Mouse (Mus musculus): ENCODE measurements around the gene Trmu. TPM values are rescaled to one million over a fixed set of nuclear protein-coding genes. Genes with fewer than 3 reads are reported as not detected.
A peak's percentile ranks its signal among the peaks of the same experiment; 100 is the strongest.

Gene Trmu
- polyA plus RNA-seq, 1 experiment, result 10.4 TPM

- H3K79me2 ChIP-seq (ENCODE audit: control insufficient read depth, insufficient read depth), result no peaks in the 10 kb centered on the region
- no peak for TF ChIP-seq CEBPB (IDR thresholded peaks at IDR 0.05; ENCODE audit: low read depth)
- no peak for TF ChIP-seq CTCF (IDR thresholded peaks at IDR 0.05; ENCODE audit: control insufficient read depth, insufficient read depth, insufficient read length)
- peak; percentile 86 for TF ChIP-seq MAX (IDR thresholded peaks at IDR 0.05)
- peak; percentile 72 for TF ChIP-seq USF1 (IDR thresholded peaks at IDR 0.05; ENCODE audit: low read depth)
- TF ChIP-seq FOSL1 (IDR thresholded peaks at IDR 0.05; ENCODE audit: insufficient read depth, low read length, poor library complexity, severe bottlenecking), result no peak
- no peaks in the 10 kb centered on the region for H3K79me3 ChIP-seq (ENCODE audit: low read depth)
- H3ac ChIP-seq (ENCODE audit: control insufficient read depth, insufficient read length, low read depth), result no peak overlapping the region
- H3K4me3 ChIP-seq (ENCODE audit: insufficient read depth, poor library complexity, severe bottlenecking), result no peak overlapping the region
- H3K36me3 ChIP-seq (ENCODE audit: control insufficient read depth, insufficient read depth), result no peaks in the 10 kb centered on the region
- peaks cover 10% of the 10 kb centered on the region for H3K27me3 ChIP-seq (ENCODE audit: control insufficient read depth, insufficient read depth, insufficient read length)
These were observed 29.8 kb downstream of the Trmu start for GRCm38 (mm10) chr15:85908660-85909491.

DNA sequence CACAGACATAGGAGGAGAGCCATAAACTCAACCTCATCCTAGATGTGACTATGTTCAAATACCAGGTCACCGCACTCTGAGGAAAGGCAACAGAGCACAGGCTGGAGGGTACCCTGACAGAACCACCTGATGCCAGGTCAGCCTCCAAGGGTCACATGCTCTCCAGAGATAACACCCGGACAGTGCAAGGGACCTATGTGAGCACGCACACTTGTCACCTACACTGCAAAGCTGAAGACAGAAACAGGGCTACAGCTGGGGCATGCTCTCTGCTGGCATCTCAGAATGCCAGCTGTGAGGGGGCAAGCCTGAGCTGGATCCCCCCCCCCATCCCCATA lies 30.3 kb downstream of the Trmu start:
- TF ChIP-seq CTCF (IDR thresholded peaks at IDR 0.05; ENCODE audit: control insufficient read depth, insufficient read depth, insufficient read length), result no peak
- no peak for TF ChIP-seq USF1 (IDR thresholded peaks at IDR 0.05; ENCODE audit: low read depth)
- TF ChIP-seq FOSL1 (IDR thresholded peaks at IDR 0.05; ENCODE audit: insufficient read depth, low read length, poor library complexity, severe bottlenecking), result no peak
- TF ChIP-seq CEBPB (IDR thresholded peaks at IDR 0.05; ENCODE audit: low read depth), result no peak
- no peak for TF ChIP-seq MAX (IDR thresholded peaks at IDR 0.05)
- no peak for TF ChIP-seq MYOD1 (IDR thresholded peaks at IDR 0.05; ENCODE audit: control insufficient read depth, insufficient read length, low read depth)
- Histone ChIP-seq H3ac (ENCODE audit: control insufficient read depth, insufficient read length, low read depth) (no peak overlapping the region), H3K27me3 (ENCODE audit: control insufficient read depth, insufficient read depth, insufficient read length) (peaks cover 10% of the 10 kb centered on the region)

GRCm38 (mm10) chr15:85909931-85910330 lies 30.8 kb downstream of the Trmu start:
- Histone ChIP-seq H3K36me3 (ENCODE audit: control insufficient read depth, insufficient read depth) (no peaks in the 10 kb centered on the region), H3K79me3 (ENCODE audit: low read depth) (no peaks in the 10 kb centered on the region), H3K27me3 (ENCODE audit: control insufficient read depth, insufficient read depth, insufficient read length) (peaks cover 10% of the 10 kb centered on the region), H3K79me2 (ENCODE audit: control insufficient read depth, insufficient read depth) (no peaks in the 10 kb centered on the region), H3K4me3 (ENCODE audit: insufficient read depth, poor library complexity, severe bottlenecking) (no peak overlapping the region), H3ac (ENCODE audit: control insufficient read depth, insufficient read length, low read depth) (no peak overlapping the region)
- TF ChIP-seq MAX (IDR thresholded peaks at IDR 0.05) (no peak), MYOG (IDR thresholded peaks at IDR 0.05; ENCODE audit: control insufficient read depth, extremely low read depth, insufficient read length) (no peak), CTCF (IDR thresholded peaks at IDR 0.05; ENCODE audit: control insufficient read depth, insufficient read depth, insufficient read length) (no peak)

More for the DNA sequence above, 30.3 kb downstream of the Trmu start:
- Histone ChIP-seq H3K79me2 (ENCODE audit: control insufficient read depth, insufficient read depth) (no peaks in the 10 kb centered on the region), H3K36me3 (ENCODE audit: control insufficient read depth, insufficient read depth) (no peaks in the 10 kb centered on the region), H3K79me3 (ENCODE audit: low read depth) (no peaks in the 10 kb centered on the region), H3K4me3 (ENCODE audit: insufficient read depth, poor library complexity, severe bottlenecking) (no peak overlapping the region)

GRCm38 (mm10) chr15:85913605-85914004 lies 34.5 kb downstream of the Trmu start:
- Histone ChIP-seq H3K27me3 (ENCODE audit: control insufficient read depth, insufficient read depth, insufficient read length) (peaks cover 22% of the 10 kb centered on the region), H3K4me3 (ENCODE audit: insufficient read depth, poor library complexity, severe bottlenecking) (no peak overlapping the region), H3K79me3 (ENCODE audit: low read depth) (no peaks in the 10 kb centered on the region), H3ac (ENCODE audit: control insufficient read depth, insufficient read length, low read depth) (no peak overlapping the region), H3K79me2 (ENCODE audit: control insufficient read depth, insufficient read depth) (no peaks in the 10 kb centered on the region), H3K36me3 (ENCODE audit: control insufficient read depth, insufficient read depth) (no peaks in the 10 kb centered on the region)
- no peak for TF ChIP-seq USF1 (IDR thresholded peaks at IDR 0.05; ENCODE audit: low read depth)
- peak; percentile 89 for TF ChIP-seq CTCF (IDR thresholded peaks at IDR 0.05; ENCODE audit: control insufficient read depth, insufficient read depth, insufficient read length)

GRCm38 (mm10) chr15:85919191-85919891 lies 40.2 kb downstream of the Trmu start:
- Histone ChIP-seq H3K79me3 (ENCODE audit: low read depth) (no peaks in the 10 kb centered on the region), H3K79me2 (ENCODE audit: control insufficient read depth, insufficient read depth) (no peaks in the 10 kb centered on the region), H3K27me3 (ENCODE audit: control insufficient read depth, insufficient read depth, insufficient read length) (peaks cover 38% of the 10 kb centered on the region), H3K36me3 (ENCODE audit: control insufficient read depth, insufficient read depth) (no peaks in the 10 kb centered on the region), H3ac (ENCODE audit: control insufficient read depth, insufficient read length, low read depth) (no peak overlapping the region), H3K4me3 (ENCODE audit: insufficient read depth, poor library complexity, severe bottlenecking) (no peak overlapping the region)
- no peak for TF ChIP-seq MYOD1 (IDR thresholded peaks at IDR 0.05; ENCODE audit: control insufficient read depth, insufficient read length, low read depth)
- peak; percentile 10 for TF ChIP-seq CEBPB (IDR thresholded peaks at IDR 0.05; ENCODE audit: low read depth)

GRCm38 (mm10) chr15:85919892-85920248 lies 40.8 kb downstream of the Trmu start:
- peaks cover 39% of the 10 kb centered on the region for H3K27me3 ChIP-seq (ENCODE audit: control insufficient read depth, insufficient read depth, insufficient read length)
- TF ChIP-seq CEBPB (IDR thresholded peaks at IDR 0.05; ENCODE audit: low read depth) (no peak), MAX (IDR thresholded peaks at IDR 0.05) (no peak), MYOG (IDR thresholded peaks at IDR 0.05; ENCODE audit: control insufficient read depth, extremely low read depth, insufficient read length) (no peak), CTCF (IDR thresholded peaks at IDR 0.05; ENCODE audit: control insufficient read depth, insufficient read depth, insufficient read length) (no peak), MYOD1 (IDR thresholded peaks at IDR 0.05; ENCODE audit: control insufficient read depth, insufficient read length, low read depth) (no peak), FOSL1 (IDR thresholded peaks at IDR 0.05; ENCODE audit: insufficient read depth, low read length, poor library complexity, severe bottlenecking) (no peak), USF1 (IDR thresholded peaks at IDR 0.05; ENCODE audit: low read depth) (no peak)
- no peak overlapping the region for H3ac ChIP-seq (ENCODE audit: control insufficient read depth, insufficient read length, low read depth)
- H3K36me3 ChIP-seq (ENCODE audit: control insufficient read depth, insufficient read depth), result no peaks in the 10 kb centered on the region
- H3K4me3 ChIP-seq (ENCODE audit: insufficient read depth, poor library complexity, severe bottlenecking), result no peak overlapping the region
- no peaks in the 10 kb centered on the region for H3K79me3 ChIP-seq (ENCODE audit: low read depth)
- no peaks in the 10 kb centered on the region for H3K79me2 ChIP-seq (ENCODE audit: control insufficient read depth, insufficient read depth)
